Mouse (Mus musculus) small intestine, adult 2 months (tissue): Measurements from ENCODE around the gene Bin2.

Experiments
- CTCF ChIP-seq: fragments of 200-500 bp; IDR thresholded peaks from 2 replicates; pipeline ENCODE4 v1.5.1; 2012; ENCODE audit warnings: low read depth, mild to moderate bottlenecking, control low read depth, inconsistent platforms, low read length, moderate library complexity, mixed read lengths; ENCODE audit not compliant: insufficient replicate concordance, insufficient read length; ENCODE audit errors: extremely low read depth
- POLR2A ChIP-seq: fragments of 200-500 bp; IDR thresholded peaks from 2 replicates; pipeline ENCODE4 v1.6.1; 2012; ENCODE audit warnings: low read depth, mild to moderate bottlenecking, control low read depth, inconsistent platforms, low read length, moderate library complexity

GRCm38 (mm10) chr15:100600047-100600695 lies 69.2 kb downstream of the Bin2 start:
- TF ChIP-seq CTCF, result peak; percentile 61; the same call in 1 of the 2 replicates
- 0 out of 2 replicates have a peak, but pooled peaks have one; percentile 27 for TF ChIP-seq POLR2A
